Mouse (Mus musculus) G1E-ER4 (cell line): ENCODE results near the gene Olfr1414. TPM values are rescaled to one million over a fixed set of nuclear protein-coding genes. Genes with fewer than 3 reads are reported as not detected.

Experiments used
- GATA1 ChIP-seq: IDR thresholded peaks from one replicate; pipeline ENCODE4 v1.8.0; 2012; ENCODE audit warnings: low read length, inconsistent platforms
- polyA plus RNA-seq: library from polyadenylated mRNA; stranded (reverse); fragments of >175 nt; gene quantifications from 2 replicates; pipeline ENCODE4 v1.2.3, GENCODE M21; 2012

Gene Olfr1414
- not detected in 2 replicates for polyA plus RNA-seq

GRCm38 (mm10) chr1:92518561-92518960 lies at the start of gene Olfr1414:
Gene Olfr1414 (minus strand): TSS chr1:92518661.
- TF ChIP-seq GATA1, result no peak

GRCm38 (mm10) chr1:92545929-92546328 lies 27.5 kb upstream of the Olfr1414 start:
- no peak for TF ChIP-seq GATA1

GRCm38 (mm10) chr1:92539071-92539470 lies 20.6 kb upstream of the Olfr1414 start:
- no peak for TF ChIP-seq GATA1

- no peak for TF ChIP-seq GATA1
These were observed 18.5 kb upstream of the Olfr1414 start for GRCm38 (mm10) chr1:92536972-92537371.

GRCm38 (mm10) chr1:92523764-92524163 lies 5.3 kb upstream of the Olfr1414 start:
- no peak for TF ChIP-seq GATA1

- no peak for TF ChIP-seq GATA1
These were observed 2.9 kb upstream of the Olfr1414 start for GRCm38 (mm10) chr1:92521376-92521775.

GRCm38 (mm10) chr1:92519046-92519445 lies 585 bp upstream of the Olfr1414 start:
- TF ChIP-seq GATA1, result no peak

- no peak for TF ChIP-seq GATA1
These were observed 3.1 kb downstream of the Olfr1414 start for GRCm38 (mm10) chr1:92515390-92515789.

GRCm38 (mm10) chr1:92496001-92496400 lies 22.5 kb downstream of the Olfr1414 start, which contains the start of gene Olfr1415:
Gene Olfr1415 (minus strand): TSS chr1:92496101.
- no peak for TF ChIP-seq GATA1

- no peak for TF ChIP-seq GATA1
These were observed 33.4 kb downstream of the Olfr1414 start, which contains the start of gene Olfr1416 for GRCm38 (mm10) chr1:92485013-92485412. Gene Olfr1416 (minus strand): TSS chr1:92485113.

- TF ChIP-seq GATA1, result no peak
These were observed 44.3 kb downstream of the Olfr1414 start for GRCm38 (mm10) chr1:92474066-92474578.

- TF ChIP-seq GATA1, result no peak
These were observed 45.1 kb downstream of the Olfr1414 start, which contains the start of gene Ndufa10 for GRCm38 (mm10) chr1:92473165-92474041. Gene Ndufa10 (minus strand): TSS chr1:92473860.

- no peak for TF ChIP-seq GATA1
These were observed 49.6 kb downstream of the Olfr1414 start for GRCm38 (mm10) chr1:92468891-92469290.

- TF ChIP-seq GATA1, result no peak
These were observed 60.0 kb downstream of the Olfr1414 start for GRCm38 (mm10) chr1:92458416-92458815.

- TF ChIP-seq GATA1, result no peak
These were observed 60.7 kb downstream of the Olfr1414 start for GRCm38 (mm10) chr1:92457758-92458157.

Other genes with a start within 250 kb of the Olfr1414 start
- 93.0 and 96.6 TPM in 2 replicates for gene Ndufa10, start 44.8 kb downstream of the Olfr1414 start, polyA plus RNA-seq
- not detected in 2 replicates for gene Olfr1416, start 33.5 kb downstream of the Olfr1414 start, polyA plus RNA-seq
- not detected in 2 replicates for gene Olfr1415, start 22.6 kb downstream of the Olfr1414 start, polyA plus RNA-seq
- gene Olfr1413, start 52.7 kb upstream of the Olfr1414 start, polyA plus RNA-seq, result not detected in 2 replicates
- gene Olfr1412, start 67.1 kb upstream of the Olfr1414 start, polyA plus RNA-seq, result not detected in 2 replicates
- not detected in 2 replicates for gene Olfr1411, start 75.8 kb upstream of the Olfr1414 start, polyA plus RNA-seq
- not detected in 2 replicates for gene Olfr1410, start 87.1 kb upstream of the Olfr1414 start, polyA plus RNA-seq
- not detected in 2 replicates for gene Olfr12, start 99.1 kb upstream of the Olfr1414 start, polyA plus RNA-seq
- 147 and 217 TPM in 2 replicates for gene Cops9, start 123.3 kb upstream of the Olfr1414 start, polyA plus RNA-seq
- 0.13 TPM in 1 of 2 replicates, not detected in the other for gene Otos, start 130.2 kb upstream of the Olfr1414 start, polyA plus RNA-seq